Mouse (Mus musculus) erythroblast, embryonic 14.5 days (primary cell): ENCODE results near the gene Il21r.

Experiments used
- GATA1 ChIP-seq: IDR thresholded peaks from 2 replicates; pipeline ENCODE4 v1.6.1; 2012; ENCODE audit warnings: low read length, inconsistent platforms, mixed read lengths
- TAL1 ChIP-seq: IDR thresholded peaks from 3 replicates; pipeline ENCODE4 v1.6.1; 2012; ENCODE audit warnings: low read length, inconsistent platforms, mixed read lengths

- TF ChIP-seq GATA1 (no peak), TAL1 (no peak)
Measured at GRCm38 (mm10) chr7:125559537-125559936, 43.7 kb upstream of the Il21r start.
